Mouse (Mus musculus) hindbrain, embryonic 15.5 days (tissue): ENCODE measurements around the gene Tmem239. TPM values are rescaled to one million over a fixed set of nuclear protein-coding genes. Genes with fewer than 3 reads are reported as not detected.

Experiments used
- ATAC-seq: fragments of 200-750 bp; cut with Nextera tagmentation; 2 replicates; pipeline ENCODE4 v1.8.0; 2017; ENCODE audit warnings: low read depth, moderate number of reproducible peaks, moderate TSS enrichment; ENCODE audit not compliant: low FRiP score
- H3K27ac ChIP-seq: fragments of 300-500 bp; sonication (generic); replicated peaks from 2 replicates; pipeline ENCODE4 v1.5.1; 2015; ENCODE audit warnings: mild to moderate bottlenecking, inconsistent platforms
- H3K27me3 ChIP-seq: fragments of 300-500 bp; sonication (generic); 2 replicates; pipeline ENCODE4 v1.6.1; 2015; ENCODE audit warnings: control low read depth, inconsistent platforms
- H3K36me3 ChIP-seq: fragments of 300-500 bp; sonication (generic); 2 replicates; pipeline ENCODE4 v1.6.1; 2015; ENCODE audit warnings: control low read depth, inconsistent platforms
- H3K4me1 ChIP-seq: fragments of 300-500 bp; sonication (generic); replicated peaks from 2 replicates; pipeline ENCODE4 v1.6.1; 2015; ENCODE audit warnings: control low read depth, inconsistent platforms
- H3K4me2 ChIP-seq: fragments of 300-500 bp; sonication (generic); 2 replicates; pipeline ENCODE4 v1.6.1; 2015; ENCODE audit warnings: moderate library complexity, mild to moderate bottlenecking, inconsistent platforms
- H3K4me3 ChIP-seq: fragments of 300-500 bp; sonication (generic); 2 replicates; pipeline ENCODE4 v1.5.1; 2015; ENCODE audit warnings: mild to moderate bottlenecking, inconsistent platforms
- H3K9ac ChIP-seq: fragments of 300-500 bp; sonication (generic); 2 replicates; pipeline ENCODE4 v1.6.1; 2015; ENCODE audit warnings: inconsistent platforms
- H3K9me3 ChIP-seq: fragments of 300-500 bp; sonication (generic); 2 replicates; pipeline ENCODE4 v1.6.1; 2016; ENCODE audit warnings: control low read depth, inconsistent platforms
- WGBS: fragments of 180-500 bp; shearing (Covaris S2); methylation state at CpG from one replicate; pipeline ENCODE4 v1.1.7; 2015; 5-methylcytosine and 5-hydroxymethylcytosine counted together
- polyA plus RNA-seq: library from polyadenylated mRNA; unstranded; fragments of >200 nt; fragmentation: Nextera tagmentation; extraction: Ambion mirVana; gene quantifications from 2 replicates; pipeline ENCODE4 v1.2.1, GENCODE M21; 2015

Gene Tmem239
- polyA plus RNA-seq, 1 experiment from 2014 or later: 0.36 TPM

GRCm38 (mm10) chr2:130414094-130414856 is 8.0 kb downstream of the Tmem239 start:
- Histone ChIP-seq H3K9ac (no peak overlapping the region), H3K36me3 (0 out of 2 replicates have a peak, but pooled peaks cover 4% of the 10 kb centered on the region), H3K9me3 (no peaks in the 10 kb centered on the region), H3K4me2 (no peak overlapping the region), H3K27me3 (no peaks in the 10 kb centered on the region), H3K4me1 (0 out of 2 replicates have a peak, but pooled peaks cover under 1% of the 10 kb centered on the region), H3K4me3 (no peak overlapping the region), H3K27ac (no peak overlapping the region)
- ATAC-seq: no peak
- WGBS: 81% methylated on average over 6 of the region's 6 CpGs

GRCm38 (mm10) chr2:130421781-130422620 is 15.7 kb downstream of the Tmem239 start:
- no peak for ATAC-seq
- 0 out of 2 replicates have a peak, but pooled peaks cover 6% of the 10 kb centered on the region for H3K36me3 ChIP-seq
- H3K4me3 ChIP-seq: no peak overlapping the region
- no peak overlapping the region for H3K27ac ChIP-seq
- H3K9me3 ChIP-seq: no peaks in the 10 kb centered on the region
- WGBS: 95% methylated on average over 26 of the region's 26 CpGs
- H3K4me1 ChIP-seq: peaks cover 51% of the 10 kb centered on the region
- H3K27me3 ChIP-seq: no peaks in the 10 kb centered on the region
- H3K4me2 ChIP-seq: no peak overlapping the region
- no peak overlapping the region for H3K9ac ChIP-seq

GRCm38 (mm10) chr2:130423397-130424125 is 17.3 kb downstream of the Tmem239 start:
- Histone ChIP-seq H3K27ac (peak overlapping the region; percentile 98), H3K4me2 (peak overlapping the region; percentile 78), H3K9ac (peak overlapping the region; percentile 88), H3K4me3 (peak overlapping the region; percentile 96), H3K27me3 (no peaks in the 10 kb centered on the region), H3K9me3 (no peaks in the 10 kb centered on the region), H3K4me1 (peaks cover 51% of the 10 kb centered on the region), H3K36me3 (0 out of 2 replicates have a peak, but pooled peaks cover 6% of the 10 kb centered on the region)
- WGBS: 15% methylated on average over 49 of the region's 49 CpGs
- peak; percentile 84 for ATAC-seq

- WGBS: 0% methylated on average over 57 of the region's 58 CpGs
- peak within 1 kb of the TSS; percentile 98 for H3K27ac ChIP-seq
- peak within 1 kb of the TSS; percentile 88 for H3K9ac ChIP-seq
- H3K4me2 ChIP-seq: peak within 1 kb of the TSS; percentile 78
- no peaks in the 10 kb centered on the region for H3K27me3 ChIP-seq
- H3K4me3 ChIP-seq: peak within 1 kb of the TSS; percentile 96
- 0 out of 2 replicates have a peak, but pooled peaks cover 2% of the 10 kb centered on the region for H3K36me3 ChIP-seq
- ATAC-seq: peak; percentile 94
- peaks cover 51% of the 10 kb centered on the region for H3K4me1 ChIP-seq
- H3K9me3 ChIP-seq: no peaks in the 10 kb centered on the region
These were observed 18.0 kb downstream of the Tmem239 start, which contains the start of the genes Vps16 and Pced1a for GRCm38 (mm10) chr2:130424126-130424853. Gene Vps16 (plus strand): TSS chr2:130424339. Gene Pced1a (minus strand): TSS chr2:130424701.

- Histone ChIP-seq H3K4me3 (peak overlapping the region; percentile 96), H3K36me3 (no peaks in the 10 kb centered on the region), H3K4me2 (peak overlapping the region; percentile 78), H3K9ac (peak overlapping the region; percentile 88), H3K27me3 (no peaks in the 10 kb centered on the region), H3K4me1 (peaks cover 49% of the 10 kb centered on the region), H3K27ac (peak overlapping the region; percentile 98), H3K9me3 (no peaks in the 10 kb centered on the region)
- no peak for ATAC-seq
- WGBS: 40% methylated on average over 5 of the region's 5 CpGs
These were observed 18.8 kb downstream of the Tmem239 start for GRCm38 (mm10) chr2:130425112-130425511.

- Histone ChIP-seq H3K4me1 (peaks cover 15% of the 10 kb centered on the region), H3K27ac (no peak overlapping the region), H3K9me3 (no peaks in the 10 kb centered on the region), H3K4me2 (no peak overlapping the region), H3K4me3 (no peak overlapping the region), H3K9ac (no peak overlapping the region), H3K36me3 (no peaks in the 10 kb centered on the region), H3K27me3 (no peaks in the 10 kb centered on the region)
- WGBS: 51% methylated on average over 2 of the region's 2 CpGs
- ATAC-seq: no peak
These were observed 23.6 kb downstream of the Tmem239 start for GRCm38 (mm10) chr2:130429851-130430250.

- ATAC-seq: no peak
- Histone ChIP-seq H3K4me3 (no peak overlapping the region), H3K9me3 (no peaks in the 10 kb centered on the region), H3K4me2 (no peak overlapping the region), H3K9ac (no peak overlapping the region), H3K4me1 (peaks cover 8% of the 10 kb centered on the region), H3K27ac (no peak overlapping the region), H3K27me3 (no peaks in the 10 kb centered on the region), H3K36me3 (no peaks in the 10 kb centered on the region)
- 85% methylated on average over 3 of the region's 3 CpGs for WGBS
These were observed 24.2 kb downstream of the Tmem239 start for GRCm38 (mm10) chr2:130430484-130430883.

GRCm38 (mm10) chr2:130432157-130432556 is 25.9 kb downstream of the Tmem239 start:
- ATAC-seq: no peak
- H3K4me3 ChIP-seq: no peak overlapping the region
- H3K4me2 ChIP-seq: no peak overlapping the region
- H3K9ac ChIP-seq: no peak overlapping the region
- no peaks in the 10 kb centered on the region for H3K36me3 ChIP-seq
- H3K27ac ChIP-seq: no peak overlapping the region
- H3K27me3 ChIP-seq: no peaks in the 10 kb centered on the region
- H3K4me1 ChIP-seq: no peaks in the 10 kb centered on the region
- H3K9me3 ChIP-seq: no peaks in the 10 kb centered on the region
- WGBS: 89% methylated on average over 3 of the region's 3 CpGs

GRCm38 (mm10) chr2:130433152-130433551 is 26.9 kb downstream of the Tmem239 start:
- WGBS: 26% methylated on average over 4 of the region's 4 CpGs
- H3K4me1 ChIP-seq: no peaks in the 10 kb centered on the region
- no peaks in the 10 kb centered on the region for H3K36me3 ChIP-seq
- H3K4me2 ChIP-seq: no peak overlapping the region
- no peak overlapping the region for H3K9ac ChIP-seq
- no peaks in the 10 kb centered on the region for H3K27me3 ChIP-seq
- no peak overlapping the region for H3K4me3 ChIP-seq
- H3K27ac ChIP-seq: no peak overlapping the region
- no peaks in the 10 kb centered on the region for H3K9me3 ChIP-seq
- ATAC-seq: peak; percentile 73; the same call in 1 of the 2 replicates

- WGBS: 100% methylated on average over 1 of the region's 1 CpGs
- Histone ChIP-seq H3K27me3 (no peaks in the 10 kb centered on the region), H3K27ac (no peak overlapping the region), H3K36me3 (peaks cover 35% of the 10 kb centered on the region), H3K4me3 (no peak overlapping the region), H3K9ac (no peak overlapping the region), H3K9me3 (no peaks in the 10 kb centered on the region), H3K4me1 (no peaks in the 10 kb centered on the region), H3K4me2 (no peak overlapping the region)
- no peak for ATAC-seq
These were observed 30.5 kb downstream of the Tmem239 start for GRCm38 (mm10) chr2:130436769-130437168.

GRCm38 (mm10) chr2:130438861-130439260 is 32.6 kb downstream of the Tmem239 start:
- Histone ChIP-seq H3K9ac (no peak overlapping the region), H3K4me1 (no peaks in the 10 kb centered on the region), H3K4me2 (no peak overlapping the region), H3K27me3 (no peaks in the 10 kb centered on the region), H3K27ac (no peak overlapping the region), H3K9me3 (no peaks in the 10 kb centered on the region), H3K36me3 (peaks cover 56% of the 10 kb centered on the region), H3K4me3 (no peak overlapping the region)
- no peak for ATAC-seq
- 85% methylated on average over 3 of the region's 3 CpGs for WGBS
